Mouse (Mus musculus): ENCODE data around the gene Trim29.

Gene Trim29

GRCm38 (mm10) chr9:43310538-43310937 is at the start of gene Trim29:
Gene Trim29, plus strand, starts transcription at chr9:43310848.
- DNase-seq (ENCODE audit: low read depth in 1 of 2, low spot score in 2 of 2), result no peak

- DNase-seq (ENCODE audit: low read depth in 1 of 2, low spot score in 2 of 2), result no peak
Measured at GRCm38 (mm10) chr9:43261124-43261907, 49.3 kb upstream of the Trim29 start.

GRCm38 (mm10) chr9:43261941-43262340 is 48.7 kb upstream of the Trim29 start:
- DNase-seq (ENCODE audit: low read depth in 1 of 2, low spot score in 2 of 2), result no peak

- no peak for DNase-seq (ENCODE audit: low read depth in 1 of 2, low spot score in 2 of 2)
Measured at GRCm38 (mm10) chr9:43262390-43262789, 48.3 kb upstream of the Trim29 start.

GRCm38 (mm10) chr9:43262811-43263550 is 47.7 kb upstream of the Trim29 start:
- no peak for DNase-seq (ENCODE audit: low read depth in 1 of 2, low spot score in 2 of 2)

- no peak for DNase-seq (ENCODE audit: low read depth in 1 of 2, low spot score in 2 of 2)
Measured at GRCm38 (mm10) chr9:43263946-43264451, 46.6 kb upstream of the Trim29 start.

GRCm38 (mm10) chr9:43265194-43265593 is 45.5 kb upstream of the Trim29 start:
- no peak for DNase-seq (ENCODE audit: low read depth in 1 of 2, low spot score in 2 of 2)

- no peak for DNase-seq (ENCODE audit: low read depth in 1 of 2, low spot score in 2 of 2)
Measured at GRCm38 (mm10) chr9:43267357-43267756, 43.3 kb upstream of the Trim29 start.

GRCm38 (mm10) chr9:43269166-43269565 is 41.5 kb upstream of the Trim29 start:
- DNase-seq (ENCODE audit: low read depth in 1 of 2, low spot score in 2 of 2), result no peak

- no peak for DNase-seq (ENCODE audit: low read depth in 1 of 2, low spot score in 2 of 2)
Measured at GRCm38 (mm10) chr9:43270723-43271252, 39.9 kb upstream of the Trim29 start.

- DNase-seq (ENCODE audit: low read depth in 1 of 2, low spot score in 2 of 2), result no peak
Measured at GRCm38 (mm10) chr9:43271761-43272518, 38.7 kb upstream of the Trim29 start.

- no peak for DNase-seq (ENCODE audit: low read depth in 1 of 2, low spot score in 2 of 2)
Measured at GRCm38 (mm10) chr9:43273735-43274134, 36.9 kb upstream of the Trim29 start.

GRCm38 (mm10) chr9:43284284-43284683 is 26.4 kb upstream of the Trim29 start:
- DNase-seq (ENCODE audit: low read depth in 1 of 2, low spot score in 2 of 2), result peak; percentile 20 to 26

GRCm38 (mm10) chr9:43285281-43285680 is 25.4 kb upstream of the Trim29 start:
- DNase-seq (ENCODE audit: low read depth in 1 of 2, low spot score in 2 of 2), result no peak

- no peak for DNase-seq (ENCODE audit: low read depth in 1 of 2, low spot score in 2 of 2)
Measured at GRCm38 (mm10) chr9:43286870-43287269, 23.8 kb upstream of the Trim29 start.

GRCm38 (mm10) chr9:43293058-43293457 is 17.6 kb upstream of the Trim29 start:
- DNase-seq (ENCODE audit: low read depth in 1 of 2, low spot score in 2 of 2), result no peak

- no peak for DNase-seq (ENCODE audit: low read depth in 1 of 2, low spot score in 2 of 2)
Measured at GRCm38 (mm10) chr9:43300394-43300793, 10.3 kb upstream of the Trim29 start.

GRCm38 (mm10) chr9:43302989-43303388 is 7.7 kb upstream of the Trim29 start:
- DNase-seq (ENCODE audit: low read depth in 1 of 2, low spot score in 2 of 2), result no peak

- no peak for DNase-seq (ENCODE audit: low read depth in 1 of 2, low spot score in 2 of 2)
Measured at GRCm38 (mm10) chr9:43305882-43306281, 4.8 kb upstream of the Trim29 start.

- DNase-seq (ENCODE audit: low read depth in 1 of 2, low spot score in 2 of 2), result no peak
Measured at GRCm38 (mm10) chr9:43309087-43309872, 1.4 kb upstream of the Trim29 start.

Measured in monocyte, adult 2 months (primary cell).